Mouse (Mus musculus): ENCODE measurements around the gene Rnf2.

The Rnf2 gene

GRCm38 (mm10) chr1:151500531-151501361 is at the start of gene Rnf2:
Gene Rnf2, minus strand, starts transcription at chr1:151500955.
- DNase-seq (ENCODE audit: low spot score in 2 of 2): peak; percentile 92 to 95

- no peak for DNase-seq (ENCODE audit: low spot score in 2 of 2)
These were observed 49.0 kb upstream of the Rnf2 start for GRCm38 (mm10) chr1:151549794-151550193.

GRCm38 (mm10) chr1:151548896-151549610 is 48.3 kb upstream of the Rnf2 start:
- peak in 1 of 2 experiments; percentile 39 for DNase-seq (ENCODE audit: low spot score in 2 of 2)

- DNase-seq (ENCODE audit: low spot score in 2 of 2): peak in 1 of 2 experiments; percentile 53
These were observed 44.8 kb upstream of the Rnf2 start for GRCm38 (mm10) chr1:151545571-151545970.

GRCm38 (mm10) chr1:151544581-151544980 is 43.8 kb upstream of the Rnf2 start:
- peak in 1 of 2 experiments; percentile 13 for DNase-seq (ENCODE audit: low spot score in 2 of 2)

- DNase-seq (ENCODE audit: low spot score in 2 of 2): peak in 1 of 2 experiments; percentile 14
These were observed 43.2 kb upstream of the Rnf2 start for GRCm38 (mm10) chr1:151543796-151544477.

GRCm38 (mm10) chr1:151526701-151527100 is 25.9 kb upstream of the Rnf2 start:
- DNase-seq (ENCODE audit: low spot score in 2 of 2): peak in 1 of 2 experiments; percentile 44

GRCm38 (mm10) chr1:151517571-151518250 is 17.0 kb upstream of the Rnf2 start:
- peak in 1 of 2 experiments; percentile 47 for DNase-seq (ENCODE audit: low spot score in 2 of 2)

- peak in 1 of 2 experiments; percentile 12 for DNase-seq (ENCODE audit: low spot score in 2 of 2)
These were observed 16.1 kb upstream of the Rnf2 start for GRCm38 (mm10) chr1:151516871-151517270.

- peak in 1 of 2 experiments; percentile 48 for DNase-seq (ENCODE audit: low spot score in 2 of 2)
These were observed 15.0 kb upstream of the Rnf2 start for GRCm38 (mm10) chr1:151515733-151516132.

- no peak for DNase-seq (ENCODE audit: low spot score in 2 of 2)
These were observed 13.4 kb upstream of the Rnf2 start for GRCm38 (mm10) chr1:151514119-151514518.

GRCm38 (mm10) chr1:151510811-151511210 is 10.1 kb upstream of the Rnf2 start:
- DNase-seq (ENCODE audit: low spot score in 2 of 2): no peak

GRCm38 (mm10) chr1:151499815-151500501 is 797 bp downstream of the Rnf2 start:
- peak; percentile 49 to 82 for DNase-seq (ENCODE audit: low spot score in 2 of 2)

- DNase-seq (ENCODE audit: low spot score in 2 of 2): no peak
These were observed 2.4 kb downstream of the Rnf2 start for GRCm38 (mm10) chr1:151498381-151498780.

- DNase-seq (ENCODE audit: low spot score in 2 of 2): no peak
These were observed 2.8 kb downstream of the Rnf2 start for GRCm38 (mm10) chr1:151497942-151498341.

GRCm38 (mm10) chr1:151497028-151497427 is 3.7 kb downstream of the Rnf2 start:
- DNase-seq (ENCODE audit: low spot score in 2 of 2): peak; percentile 70 to 88

- no peak for DNase-seq (ENCODE audit: low spot score in 2 of 2)
These were observed 5.0 kb downstream of the Rnf2 start for GRCm38 (mm10) chr1:151495635-151496285.

GRCm38 (mm10) chr1:151494711-151495110 is 6.0 kb downstream of the Rnf2 start:
- no peak for DNase-seq (ENCODE audit: low spot score in 2 of 2)

GRCm38 (mm10) chr1:151493826-151494225 is 6.9 kb downstream of the Rnf2 start:
- no peak for DNase-seq (ENCODE audit: low spot score in 2 of 2)

GRCm38 (mm10) chr1:151492419-151492818 is 8.3 kb downstream of the Rnf2 start:
- no peak for DNase-seq (ENCODE audit: low spot score in 2 of 2)

All from spleen, postnatal 4 days (tissue).